Mouse (Mus musculus) kidney, adult 2 months (tissue): ENCODE results near the gene Sin3b.
"Not testable (repeated sequence)": the region's sequence is repeated elsewhere in the genome, so short reads cannot be mapped to it uniquely, and the experiment has no call there.

Experiments
- CTCF ChIP-seq: fragments of 200-500 bp; conservative IDR thresholded peaks from 2 replicates; pipeline ENCODE4 v1.5.1; 2011; ENCODE audit warnings: low read depth, mild to moderate bottlenecking, control low read depth, low read length, moderate library complexity, mixed read lengths; ENCODE audit not compliant: insufficient read depth, insufficient read length
- POLR2A ChIP-seq: fragments of 200-500 bp; IDR thresholded peaks from one replicate; pipeline ENCODE4 v1.6.1; 2011; ENCODE audit warnings: low read depth, low read length, control low read depth

GRCm38 (mm10) chr8:72676844-72677243, 46.2 kb upstream of the Sin3b start:
- not testable (repeated sequence) for TF ChIP-seq CTCF, POLR2A
